Mouse (Mus musculus): Measurements from ENCODE around the gene Wbp2. TPM values are rescaled to one million over a fixed set of nuclear protein-coding genes. Genes with fewer than 3 reads are reported as not detected.
"Not testable (repeated sequence)": the region's sequence is repeated elsewhere in the genome, so short reads cannot be mapped to it uniquely, and the experiment has no call there.

Wbp2 gene
- polyA plus RNA-seq, 1 experiment from 2014 or later: 47.9 TPM

DNA sequence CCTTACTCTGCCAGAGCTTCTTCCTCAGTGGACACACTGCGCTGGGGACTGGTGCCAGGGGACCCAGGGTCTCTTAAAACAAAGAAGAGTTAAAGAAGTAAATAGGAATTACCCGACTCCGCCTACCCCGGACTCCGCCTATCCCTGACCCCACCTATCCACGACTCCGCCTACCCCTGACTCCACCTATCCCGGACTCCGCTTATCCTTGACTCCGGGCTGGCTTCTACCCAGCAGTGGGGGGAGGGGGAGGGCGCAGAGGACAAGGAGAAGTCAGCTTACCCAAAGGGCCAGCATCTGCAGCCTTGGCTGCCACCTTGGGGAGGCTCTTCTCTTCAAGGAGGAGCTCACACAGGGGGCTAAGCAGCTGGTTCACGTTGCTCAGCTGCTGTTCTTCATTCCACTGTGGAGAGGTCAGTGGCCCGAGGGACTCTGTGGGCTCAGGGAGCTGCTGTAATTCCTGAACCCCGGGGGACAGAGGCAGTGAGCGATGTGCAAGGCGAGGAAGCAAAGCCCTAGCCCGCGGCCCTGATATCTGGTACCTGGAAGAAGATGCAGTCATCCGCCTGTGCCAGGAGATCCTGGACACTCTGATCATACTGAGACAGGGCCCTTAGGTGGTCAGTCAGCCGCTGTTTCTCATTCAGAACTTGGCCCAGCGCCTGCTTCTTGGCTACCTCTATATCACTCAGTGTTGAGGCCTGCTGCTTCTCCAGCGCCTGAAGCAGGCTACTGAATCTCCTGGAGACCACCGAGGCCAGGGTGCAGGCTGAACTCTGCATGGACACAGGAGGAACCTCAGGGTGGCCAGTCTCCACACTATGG is 40.6 kb upstream of the Wbp2 start, which contains the start of gene Trim47:
Gene Trim47, minus strand, starts transcription at position 55 of the 825 bp plus-strand sequence.
- WGBS: 26% methylated on average over 23 of the region's 23 CpGs
- H3K27me3 ChIP-seq: no peaks in the 10 kb centered on the region
- H3K9me3 ChIP-seq: peaks cover 4% of the 10 kb centered on the region; the same call in 1 of the 2 replicates
- H3K9ac ChIP-seq: peak within 1 kb of the TSS; percentile 59; the same call in 1 of the 2 replicates
- H3K27ac ChIP-seq: peak within 1 kb of the TSS; percentile 48; the same call in 1 of the 2 replicates
- H3K4me3 ChIP-seq: peak within 1 kb of the TSS; percentile 30
- peaks cover 32% of the 10 kb centered on the region for H3K36me3 ChIP-seq
- ATAC-seq (ENCODE audit: low FRiP score, low read depth): peak; percentile 49; the same call in 1 of the 2 replicates
- peaks cover 44% of the 10 kb centered on the region for H3K4me1 ChIP-seq
- peak within 1 kb of the TSS; percentile 55 for H3K4me2 ChIP-seq (replicated peaks)

DNA sequence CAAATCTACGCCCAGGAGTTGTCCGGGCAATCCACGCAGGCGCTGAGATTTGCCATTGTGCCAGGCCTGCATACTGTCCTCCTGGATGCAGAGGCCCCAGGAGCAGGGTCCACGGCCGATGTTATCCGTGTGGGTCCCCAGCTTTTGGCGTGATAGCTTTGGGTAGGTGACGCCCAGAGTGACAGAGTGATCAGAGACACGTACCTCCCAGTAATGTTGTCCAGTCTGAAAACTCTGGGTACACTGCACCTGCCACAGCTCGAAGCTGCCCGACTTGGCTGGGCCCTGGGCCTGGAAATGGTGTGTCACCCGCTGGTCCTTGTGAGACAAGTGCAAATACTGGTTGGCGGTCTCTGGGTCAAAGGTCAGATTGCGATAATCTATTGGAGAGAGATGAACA is 39.5 kb upstream of the Wbp2 start:
- WGBS: 95% methylated on average over 15 of the region's 15 CpGs
- no peak overlapping the region for H3K4me2 ChIP-seq (replicated peaks)
- H3K36me3 ChIP-seq: peaks cover 26% of the 10 kb centered on the region

DNA sequence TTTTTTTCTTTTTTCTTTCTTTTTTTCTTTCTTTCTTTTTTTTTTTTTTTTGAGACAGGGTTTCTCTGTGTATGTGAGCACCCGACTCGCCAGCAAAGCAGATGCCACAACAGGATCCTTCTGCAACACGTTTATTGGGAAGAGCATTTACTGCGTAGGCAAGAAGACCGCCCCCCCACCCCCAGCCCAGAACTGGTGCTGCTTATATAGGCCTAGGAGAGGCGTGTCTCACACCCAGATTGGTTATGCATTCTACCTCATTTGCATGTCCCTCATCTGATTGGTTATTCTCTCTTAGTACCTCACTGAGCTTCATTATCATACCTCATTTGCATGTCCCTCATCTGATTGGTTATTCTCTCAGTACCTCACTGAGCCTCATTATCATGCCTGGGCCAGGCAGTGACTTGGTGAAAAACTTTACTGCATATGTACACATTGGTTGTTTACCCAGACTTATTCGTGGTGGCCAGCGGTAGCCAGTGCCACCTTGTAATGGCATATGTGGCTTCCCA is 35.0 kb upstream of the Wbp2 start:
- 88% methylated on average over 8 of the region's 8 CpGs for WGBS
- not testable (repeated sequence) for H3K27me3 ChIP-seq; H3K4me2 ChIP-seq (replicated peaks); H3K27ac ChIP-seq; ATAC-seq (ENCODE audit: low FRiP score, low read depth); H3K4me3 ChIP-seq; H3K9ac ChIP-seq; H3K9me3 ChIP-seq
- peaks cover 12% of the 10 kb centered on the region for H3K4me1 ChIP-seq
- H3K36me3 ChIP-seq: peaks cover 26% of the 10 kb centered on the region

More for the DNA sequence above, 39.5 kb upstream of the Wbp2 start:
- H3K4me3 ChIP-seq: no peak overlapping the region
- no peak overlapping the region for H3K27ac ChIP-seq
- H3K4me1 ChIP-seq: peaks cover 38% of the 10 kb centered on the region
- no peaks in the 10 kb centered on the region for H3K27me3 ChIP-seq
- H3K9me3 ChIP-seq: peaks cover 4% of the 10 kb centered on the region; the same call in 1 of the 2 replicates
- no peak for ATAC-seq (ENCODE audit: low FRiP score, low read depth)
- H3K9ac ChIP-seq: no peak overlapping the region

DNA sequence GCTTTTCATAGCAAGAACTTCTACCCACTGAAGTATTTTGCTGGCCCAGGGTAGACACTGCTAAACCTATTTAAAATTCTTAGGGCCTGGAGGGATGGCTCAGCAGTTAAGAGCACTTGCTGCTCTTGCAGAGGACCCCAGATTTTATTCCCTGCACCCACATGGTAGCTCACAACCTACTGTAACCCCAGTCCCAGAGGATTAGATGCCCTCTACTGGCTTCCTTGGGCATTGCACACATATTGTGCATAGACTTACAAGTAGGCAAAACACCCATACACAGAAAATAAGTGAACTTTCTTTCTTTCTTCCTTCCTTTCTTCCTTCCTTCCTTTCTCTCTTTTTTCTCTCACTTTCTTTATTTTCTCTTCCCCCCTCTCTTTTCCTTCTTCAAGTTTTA is 31.0 kb upstream of the Wbp2 start:
- Histone ChIP-seq H3K9me3 (no peaks in the 10 kb centered on the region), H3K9ac (no peak overlapping the region), H3K27me3 (no peaks in the 10 kb centered on the region), H3K4me3 (no peak overlapping the region), H3K27ac (no peak overlapping the region), H3K4me1 (peaks cover 12% of the 10 kb centered on the region), H3K36me3 (peaks cover 9% of the 10 kb centered on the region), H3K4me2 (replicated peaks) (no peak overlapping the region)
- no peak for ATAC-seq (ENCODE audit: low FRiP score, low read depth)

DNA sequence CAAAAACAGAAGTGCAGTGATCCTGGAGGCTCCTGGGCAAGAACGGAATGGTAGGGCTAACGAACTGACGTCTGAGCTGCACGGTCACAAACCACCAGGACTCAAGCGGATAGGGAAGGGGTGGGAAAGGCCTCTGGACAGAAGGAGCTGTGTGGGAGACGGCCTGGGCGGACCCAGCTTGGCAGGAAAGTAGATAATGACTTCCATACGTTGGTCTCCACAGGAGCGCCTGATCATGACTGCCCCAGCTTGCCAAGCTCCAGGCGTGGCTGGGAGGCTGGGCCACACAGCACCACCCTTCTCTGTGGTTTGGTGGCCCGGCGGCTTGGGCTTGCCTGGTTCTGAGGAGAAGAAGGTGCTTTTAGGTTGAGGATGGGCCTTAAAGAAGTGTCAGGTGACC is 30.4 kb upstream of the Wbp2 start:
- Histone ChIP-seq H3K4me1 (peaks cover 12% of the 10 kb centered on the region), H3K9me3 (no peaks in the 10 kb centered on the region), H3K27me3 (peaks cover 3% of the 10 kb centered on the region; the same call in 1 of the 2 replicates), H3K9ac (no peak overlapping the region), H3K36me3 (peaks cover 3% of the 10 kb centered on the region), H3K27ac (peak overlapping the region; percentile 66), H3K4me2 (replicated peaks) (no peak overlapping the region), H3K4me3 (no peak overlapping the region)
- 22% methylated on average over 12 of the region's 12 CpGs for WGBS
- ATAC-seq (ENCODE audit: low FRiP score, low read depth): no peak

DNA sequence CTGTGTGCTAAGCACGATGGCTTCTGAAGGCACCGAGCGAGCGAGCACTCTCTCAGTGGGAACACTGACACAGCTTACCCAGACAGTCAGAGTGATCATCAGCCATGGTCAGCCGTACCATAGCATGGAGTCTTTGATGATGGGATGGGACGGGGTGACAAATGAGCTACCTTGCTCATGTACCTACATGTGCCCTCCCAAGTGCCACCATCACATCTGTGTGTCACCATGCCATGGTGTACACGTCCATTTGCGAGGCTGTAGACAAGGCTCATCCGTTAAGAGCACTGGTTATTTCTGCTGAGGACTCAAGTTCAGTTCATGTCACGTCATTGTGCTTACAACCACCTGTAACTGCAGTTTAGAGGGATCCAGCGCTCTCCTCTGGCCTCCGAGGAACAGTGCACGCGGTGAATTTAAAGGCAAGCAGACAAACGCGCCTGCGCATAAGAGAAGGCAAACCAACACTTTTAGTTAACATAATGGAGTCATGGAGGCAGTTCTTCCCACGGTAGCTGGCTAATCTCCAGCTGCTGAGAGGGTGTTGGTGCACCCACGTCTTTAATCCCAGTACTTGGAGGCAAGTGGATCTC is 24.9 kb upstream of the Wbp2 start:
- 80% methylated on average over 19 of the region's 19 CpGs for WGBS
- H3K27me3 ChIP-seq: peaks cover 59% of the 10 kb centered on the region
- ATAC-seq (ENCODE audit: low FRiP score, low read depth): no peak
- H3K27ac ChIP-seq: no peak overlapping the region
- no peaks in the 10 kb centered on the region for H3K9me3 ChIP-seq
- peaks cover 42% of the 10 kb centered on the region for H3K4me1 ChIP-seq
- no peak overlapping the region for H3K4me2 ChIP-seq (replicated peaks)
- no peaks in the 10 kb centered on the region for H3K36me3 ChIP-seq
- no peak overlapping the region for H3K9ac ChIP-seq
- no peak overlapping the region for H3K4me3 ChIP-seq

DNA sequence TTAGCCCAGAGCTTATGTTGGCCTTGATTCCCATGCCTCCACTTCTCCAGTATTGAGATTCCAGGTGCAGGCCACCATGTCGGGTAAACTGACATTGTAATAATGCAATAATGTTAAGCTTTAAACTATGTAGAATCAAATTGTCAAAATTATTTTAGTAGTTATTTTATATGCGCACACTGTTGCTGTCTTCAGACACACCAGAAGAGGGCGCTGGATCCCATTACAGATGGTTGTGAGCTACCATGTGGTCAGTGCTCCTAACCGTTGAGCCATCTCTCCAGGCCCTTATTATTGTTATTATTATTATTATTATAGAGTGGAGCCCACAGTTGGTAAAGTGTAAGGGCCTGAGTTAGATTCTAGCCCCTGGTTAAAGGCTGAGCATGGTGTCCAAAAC is 24.3 kb upstream of the Wbp2 start:
- Histone ChIP-seq H3K4me2 (replicated peaks) (no peak overlapping the region), H3K9me3 (no peaks in the 10 kb centered on the region), H3K4me1 (peaks cover 47% of the 10 kb centered on the region), H3K36me3 (no peaks in the 10 kb centered on the region), H3K27me3 (peaks cover 65% of the 10 kb centered on the region), H3K27ac (no peak overlapping the region), H3K9ac (no peak overlapping the region), H3K4me3 (0 out of 2 replicates have a peak overlapping the region, but pooled peaks have one; percentile 8)
- ATAC-seq (ENCODE audit: low FRiP score, low read depth): no peak
- WGBS: 79% methylated on average over 4 of the region's 4 CpGs

DNA sequence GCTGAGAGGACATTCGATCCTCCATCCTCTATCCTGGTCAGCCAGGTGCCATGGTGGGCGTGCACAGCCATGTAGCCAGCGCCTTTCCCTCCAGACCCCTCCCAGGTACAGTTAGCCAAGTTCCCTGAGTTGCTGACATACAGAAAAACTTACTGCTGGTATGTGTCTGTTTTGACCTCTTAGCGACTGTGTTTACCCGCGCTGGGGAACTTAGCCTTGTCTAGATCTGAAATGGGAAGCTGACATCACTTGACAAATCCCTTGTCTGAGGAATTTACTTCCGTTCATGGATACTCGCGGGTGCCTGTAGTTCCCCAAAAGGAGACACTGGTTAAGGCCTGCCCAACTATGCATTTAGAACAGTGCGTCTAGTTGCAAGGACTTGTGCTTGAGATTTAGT is 23.7 kb upstream of the Wbp2 start:
- peak overlapping the region; percentile 73 for H3K9ac ChIP-seq
- 27% methylated on average over 10 of the region's 10 CpGs for WGBS
- ATAC-seq (ENCODE audit: low FRiP score, low read depth): no peak
- H3K4me3 ChIP-seq: peak overlapping the region; percentile 52
- no peaks in the 10 kb centered on the region for H3K9me3 ChIP-seq
- H3K27ac ChIP-seq: peak overlapping the region; percentile 33; the same call in 1 of the 2 replicates
- peaks cover 52% of the 10 kb centered on the region for H3K4me1 ChIP-seq
- peaks cover 70% of the 10 kb centered on the region for H3K27me3 ChIP-seq
- peak overlapping the region; percentile 72 for H3K4me2 ChIP-seq (replicated peaks)
- no peaks in the 10 kb centered on the region for H3K36me3 ChIP-seq

DNA sequence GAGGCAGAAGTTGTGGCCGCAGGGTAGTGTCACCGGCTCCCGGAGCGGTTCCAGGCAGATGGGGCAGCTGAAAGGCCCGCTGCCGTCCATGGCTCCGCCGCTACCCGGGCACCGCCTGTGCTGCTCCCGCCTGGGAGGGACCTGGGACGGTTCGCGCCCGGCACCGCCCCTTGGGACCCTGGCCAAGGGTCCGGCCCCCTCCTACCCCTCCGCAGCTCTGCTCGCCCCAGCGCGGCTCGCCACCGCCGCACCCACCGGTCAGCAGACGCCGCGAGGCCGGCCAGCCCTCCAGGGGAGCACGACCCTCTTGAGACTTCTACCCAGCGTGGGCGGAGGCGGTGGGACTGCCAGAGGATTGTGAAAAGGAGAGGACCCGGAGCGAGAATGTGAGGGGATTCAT is 23.3 kb upstream of the Wbp2 start:
- Histone ChIP-seq H3K4me2 (replicated peaks) (peak overlapping the region; percentile 72), H3K9ac (peak overlapping the region; percentile 73), H3K27ac (peak overlapping the region; percentile 33; the same call in 1 of the 2 replicates), H3K4me1 (peaks cover 54% of the 10 kb centered on the region), H3K27me3 (peaks cover 73% of the 10 kb centered on the region), H3K4me3 (peak overlapping the region; percentile 52), H3K36me3 (no peaks in the 10 kb centered on the region), H3K9me3 (no peaks in the 10 kb centered on the region)
- WGBS: 2% methylated on average over 29 of the region's 35 CpGs
- peak; percentile 44; the same call in 1 of the 2 replicates for ATAC-seq (ENCODE audit: low FRiP score, low read depth)

DNA sequence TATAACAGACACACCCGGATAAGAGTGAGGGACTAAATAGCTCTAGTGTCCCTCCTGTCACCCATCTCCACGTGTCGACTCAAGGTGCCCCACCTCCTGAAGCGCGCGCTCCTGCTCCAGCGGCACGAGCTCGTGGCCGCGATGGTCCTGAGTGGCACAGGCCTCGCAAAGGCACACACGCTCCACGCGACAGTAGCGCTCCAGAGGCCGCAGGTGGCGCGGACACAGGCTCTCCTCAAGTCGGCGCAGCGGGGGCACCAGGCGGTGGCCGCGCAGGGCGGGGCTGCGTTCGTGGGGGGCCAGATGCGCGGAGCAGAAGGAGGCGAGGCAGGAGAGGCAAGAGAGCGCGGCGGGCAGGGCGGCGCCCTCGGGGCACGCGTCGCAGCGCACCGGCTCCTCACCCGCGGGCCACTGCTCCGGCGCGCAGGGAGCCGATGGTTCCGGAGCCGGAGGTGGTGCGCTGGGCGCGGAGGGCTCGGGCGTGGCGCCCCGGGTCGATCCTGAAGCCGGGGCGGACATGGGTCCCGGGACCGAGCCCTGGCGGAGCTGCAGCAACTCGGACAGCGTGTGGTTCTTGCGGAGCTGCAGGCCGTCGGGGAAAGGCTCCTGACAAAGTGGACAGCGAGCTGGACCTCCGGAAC is 22.8 kb upstream of the Wbp2 start:
- H3K9ac ChIP-seq: peak overlapping the region; percentile 73
- H3K4me2 ChIP-seq (replicated peaks): peak overlapping the region; percentile 72
- H3K4me1 ChIP-seq: peaks cover 59% of the 10 kb centered on the region
- no peaks in the 10 kb centered on the region for H3K36me3 ChIP-seq
- no peaks in the 10 kb centered on the region for H3K9me3 ChIP-seq
- H3K4me3 ChIP-seq: peak overlapping the region; percentile 52
- peak overlapping the region; percentile 15; the same call in 1 of the 2 replicates for H3K27ac ChIP-seq
- peaks cover 73% of the 10 kb centered on the region for H3K27me3 ChIP-seq
- WGBS: 2% methylated on average over 69 of the region's 70 CpGs
- no peak for ATAC-seq (ENCODE audit: low FRiP score, low read depth)

DNA sequence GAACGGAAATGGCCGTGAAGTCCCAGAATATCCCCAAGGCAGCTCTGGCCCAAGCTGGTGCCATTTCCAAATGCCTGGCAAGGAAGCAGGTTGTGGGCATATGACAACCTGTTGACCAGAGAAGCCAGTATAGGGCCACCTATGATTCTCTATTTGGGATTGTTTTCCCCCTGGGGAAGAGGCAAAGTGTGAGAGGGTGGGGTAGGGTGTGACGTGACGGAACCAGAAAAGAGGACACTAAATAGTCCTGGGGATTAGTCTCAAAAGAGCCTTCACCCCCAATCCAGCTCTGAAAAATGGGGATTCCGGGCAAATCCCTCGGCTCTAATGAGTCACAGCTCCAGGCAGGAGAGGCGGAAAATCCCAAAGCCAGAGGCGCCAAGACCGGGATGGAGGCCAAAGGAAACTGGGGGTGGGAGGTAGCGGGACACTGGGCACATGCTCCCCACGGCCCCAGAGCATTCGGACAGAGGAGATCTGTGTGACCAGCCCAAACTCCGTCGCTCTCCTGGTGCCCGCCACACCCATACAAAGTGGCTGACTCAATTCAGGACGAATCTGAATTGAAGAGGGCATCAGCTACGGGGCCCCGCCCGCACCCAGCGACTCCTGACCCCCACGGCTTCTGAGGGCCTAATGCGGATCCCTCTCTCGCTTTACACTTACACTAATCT is 21.8 kb upstream of the Wbp2 start:
- H3K9me3 ChIP-seq: no peaks in the 10 kb centered on the region
- 5% methylated on average over 23 of the region's 23 CpGs for WGBS
- peak overlapping the region; percentile 73 for H3K9ac ChIP-seq
- H3K27ac ChIP-seq: no peak overlapping the region
- no peak for ATAC-seq (ENCODE audit: low FRiP score, low read depth)
- H3K4me2 ChIP-seq (replicated peaks): peak overlapping the region; percentile 72
- peaks cover 73% of the 10 kb centered on the region for H3K27me3 ChIP-seq
- H3K36me3 ChIP-seq: no peaks in the 10 kb centered on the region
- peaks cover 69% of the 10 kb centered on the region for H3K4me1 ChIP-seq
- peak overlapping the region; percentile 52 for H3K4me3 ChIP-seq
